9 mouse cellular contexts compared by ENCODE assay signal in genomic region chr1:131079762-131080161, GRCm38 (mm10). TPM values are rescaled to one million over a fixed set of nuclear protein-coding genes. Genes with fewer than 3 reads are reported as not detected.
DNase-seq lines count a peak whose midpoint lies in the region; ATAC-seq and TF ChIP-seq lines count a peak whose summit lies in the region.
"Had no signal": no experiment of that assay in that cellular context is flagged by ENCODE, and none has a peak within 500 bp of the region (broad histone marks: within the 10 kb centered on the region; RNA-seq: fewer than 3 reads in every experiment).

No protein-coding gene starts in this region.

- intact Hi-C loops in heart, postnatal 36 days (cut with DNase I), result no loop called here

- TF ChIP-seq EP300 in MEL (IDR thresholded peaks at IDR 0.05; ENCODE audit: low read depth in 1 of 2, low read length in 2 of 2), result no peak

- no peak for TF ChIP-seq POLR2A in MEL (IDR thresholded peaks at IDR 0.05; ENCODE audit: control insufficient read depth in 1 of 2, insufficient read depth in 1 of 2, low read depth in 1 of 2, low read length in 2 of 2, poor library complexity in 1 of 2)

- H3K27ac ChIP-seq in layer of hippocampus, adult 2 months, result peak overlapping the region; percentile 14; the same call in 1 of the 2 replicates
- H3K27ac ChIP-seq in MEL (ENCODE audit: control insufficient read depth, low read depth, low read length), result no peak overlapping the region
- peak overlapping the region; percentile 10; the same call in 1 of the 2 replicates for H3K27ac ChIP-seq in neural tube, embryonic 14.5 days (ENCODE audit: low read depth, low read length)
- H3K27ac ChIP-seq: liver, embryonic 14.5 days had no signal

- peaks cover 7 to 23% of the 10 kb centered on the region in 2 experiments; a peak in 3 of 4 replicates for H3K4me1 ChIP-seq in MEL (ENCODE audit: control insufficient read depth in 1 of 2, insufficient read depth in 2 of 2, low read length in 2 of 2)
- H3K4me1 ChIP-seq in neural tube, embryonic 14.5 days (ENCODE audit: control insufficient read depth, insufficient read depth, low read length), result peaks cover 10% of the 10 kb centered on the region

- no peak overlapping the region for H3K4me3 ChIP-seq in layer of hippocampus, adult 2 months
- H3K4me3 ChIP-seq in MEL (ENCODE audit: control insufficient read depth in 1 of 2, insufficient read depth in 1 of 2, low read depth in 2 of 2, low read length in 2 of 2), result no peak overlapping the region
- no peak overlapping the region for H3K4me3 ChIP-seq in neural tube, embryonic 14.5 days (ENCODE audit: low read depth, low read length)

- DNase-seq in layer of hippocampus, adult 2 months (ENCODE audit: low spot score in 2 of 2), result no peak
- DNase-seq in layer of hippocampus, adult 9-10 months (ENCODE audit: low spot score), result no peak
- peak; percentile 51 for DNase-seq in MEL (ENCODE audit: low read depth, low spot score)
- DNase-seq in right cerebral cortex, postnatal 10 days (ENCODE audit: low spot score in 2 of 2), result no peak
- no peak for DNase-seq in ovary, adult 18-20 months (ENCODE audit: low spot score)
- DNase-seq in heart, postnatal 36 days, result no peak

- H3K9ac ChIP-seq in MEL (ENCODE audit: control insufficient read depth, low read depth, low read length, poor library complexity, severe bottlenecking), result no peak overlapping the region
- H3K9ac ChIP-seq in neural tube, embryonic 14.5 days (replicated peaks; ENCODE audit: low read depth, low read length), result no peak overlapping the region
- H3K9ac ChIP-seq: liver, embryonic 14.5 days had no signal

- H3K79me2 ChIP-seq in MEL (ENCODE audit: control insufficient read depth, insufficient read depth, low read length, poor library complexity), result peaks cover 39% of the 10 kb centered on the region

- 88% methylated on average over 4 of the region's 4 CpGs for WGBS in neural tube, embryonic 14.5 days

- peak; percentile 46 for TF ChIP-seq CTCF in layer of hippocampus, adult 2 months (conservative IDR thresholded peaks at IDR 0.05)
- peak; percentile 4 to 35 (median 26); a peak in 4 of 6 replicates for TF ChIP-seq CTCF in MEL (IDR thresholded peaks at IDR 0.05 in 2 of 3, conservative IDR thresholded peaks at IDR 0.05 in 1 of 3; ENCODE audit: control insufficient read depth in 1 of 3, insufficient read depth in 1 of 3, low read depth in 2 of 3, low read length in 3 of 3, poor library complexity in 1 of 3, severe bottlenecking in 1 of 3)

- H3K4me2 ChIP-seq in neural tube, embryonic 14.5 days (ENCODE audit: low read depth, low read length), result no peak overlapping the region

- peaks cover 0 to 16% of the 10 kb centered on the region in 2 experiments; a peak in 2 of 4 replicates for H3K36me3 ChIP-seq in MEL (ENCODE audit: control insufficient read depth in 1 of 2, insufficient read depth in 2 of 2, low read length in 2 of 2)
- H3K36me3 ChIP-seq in neural tube, embryonic 14.5 days (ENCODE audit: control insufficient read depth, insufficient read depth, low read length), result no peaks in the 10 kb centered on the region

- H3K9me3 ChIP-seq in MEL (replicated peaks; ENCODE audit: insufficient read depth, low read length), result no peaks in the 10 kb centered on the region
- no peaks in the 10 kb centered on the region for H3K9me3 ChIP-seq in neural tube, embryonic 14.5 days (ENCODE audit: control insufficient read depth, low read length)

- no peak for TF ChIP-seq RAD21 in MEL (IDR thresholded peaks at IDR 0.05; ENCODE audit: low read depth, low read length)

- H3K27me3 ChIP-seq in MEL (ENCODE audit: control insufficient read depth in 1 of 2, insufficient read depth in 2 of 2, low read length in 2 of 2), result no peaks in the 10 kb centered on the region
- no peaks in the 10 kb centered on the region for H3K27me3 ChIP-seq in neural tube, embryonic 14.5 days (ENCODE audit: control insufficient read depth, insufficient read depth, low read length)

- peak; percentile 30 to 43; a peak in 3 of 4 replicates for ATAC-seq in hematopoietic stem cell, adult 5-6 weeks (replicated peaks in 1 of 2; ENCODE audit: insufficient read depth in 1 of 2, low FRiP score in 2 of 2, low TSS enrichment in 1 of 2, low read depth in 1 of 2, poor library complexity in 2 of 2, severe bottlenecking in 2 of 2)
- ATAC-seq in neural tube, embryonic 14.5 days (ENCODE audit: low read depth), result no peak

TF ChIP-seq in MEL, 35 proteins besides CTCF, POLR2A, EP300 and RAD21:
- TF ChIP-seq GATA1 (IDR thresholded peaks at IDR 0.05; ENCODE audit: low read depth, low read length) (peak; percentile 68), RCOR1 (IDR thresholded peaks at IDR 0.05; ENCODE audit: low read depth, low read length) (no peak), MAX (IDR thresholded peaks at IDR 0.05; ENCODE audit: low read length) (no peak), SMC3 (IDR thresholded peaks at IDR 0.05; ENCODE audit: low read depth, low read length) (peak; percentile 15; the same call in 1 of the 2 replicates), MAFK (IDR thresholded peaks at IDR 0.05; ENCODE audit: borderline replicate concordance, low read depth, low read length) (no peak)

RNA-seq across cellular contexts. Expression of gene Mapkapk2, which starts 17.9 kb away (rescaled TPM):
- total RNA-seq in layer of hippocampus, adult 2 months (2021), result 10 to 100 TPM; 28.4 to 29.4 TPM
- total RNA-seq in MEL (2012; rRNA removed), result 51.7 and 53.2 TPM in 2 replicates
- 10 to 100 TPM in 1 of 2 experiments, not detected in 1; 85.4 TPM for polyA plus RNA-seq in MEL (2012; ENCODE audit: insufficient read depth in 1 of 2, insufficient read length in 2 of 2, low read depth in 1 of 2, low replicate concordance in 2 of 2, missing spikeins in 1 of 2)
- 85.3 and 93.7 TPM in 2 replicates for total RNA-seq in hematopoietic stem cell, adult 5-6 weeks (2017)
- 15.8 and 16.1 TPM in 2 replicates for polyA plus RNA-seq in neural tube, embryonic 14.5 days (2014; fragmentation: Nextera tagmentation; extraction: Ambion mirVana)
- total RNA-seq in heart, postnatal 36 days (2021), result 100 to 1,000 TPM; 292 to 300 TPM

RNA-seq across cellular contexts. Expression of gene Dyrk3, which starts 58.4 kb away (rescaled TPM):
- 10 to 100 TPM; 19.2 to 21.7 TPM for total RNA-seq in layer of hippocampus, adult 2 months (2021)
- 7.9 and 8.6 TPM in 2 replicates for total RNA-seq in MEL (2012; rRNA removed)
- 10 to 100 TPM in 1 of 2 experiments, not detected in 1; 11.8 TPM for polyA plus RNA-seq in MEL (2012; ENCODE audit: insufficient read depth in 1 of 2, insufficient read length in 2 of 2, low read depth in 1 of 2, low replicate concordance in 2 of 2, missing spikeins in 1 of 2)
- 11.2 and 14.5 TPM in 2 replicates for total RNA-seq in hematopoietic stem cell, adult 5-6 weeks (2017)
- polyA plus RNA-seq in neural tube, embryonic 14.5 days (2014; fragmentation: Nextera tagmentation; extraction: Ambion mirVana), result 12.6 and 16.5 TPM in 2 replicates
- under 1 TPM; 0.14 to 0.33 TPM for total RNA-seq in heart, postnatal 36 days (2021)
